In the genomic region with DNA sequence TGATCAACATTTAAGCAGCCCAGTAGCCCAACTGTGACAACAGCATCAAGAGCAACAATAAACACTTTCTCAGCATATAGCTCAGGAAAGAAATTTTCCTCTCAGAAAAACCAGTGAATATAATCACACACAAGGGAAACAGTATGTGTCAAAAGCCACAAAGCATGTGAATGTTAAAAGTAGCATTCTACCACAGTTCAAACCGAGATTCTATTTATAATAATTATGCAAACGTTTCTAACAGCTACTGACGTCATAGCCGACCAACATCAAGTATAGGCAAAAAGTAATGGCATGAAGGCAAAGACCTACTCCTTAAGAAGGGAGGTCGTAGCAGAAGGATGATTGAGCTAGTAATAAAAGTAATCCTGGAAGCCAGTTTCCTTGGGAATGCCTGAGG, we compare ENCODE assay signal across 23 mouse cellular contexts.
"Had no signal": no experiment of that assay in that cellular context is flagged by ENCODE, and none has a peak within 500 bp of the region (broad histone marks: within the 10 kb centered on the region; RNA-seq: fewer than 3 reads in every experiment).

No protein-coding gene starts in this region.

- DNase-seq: gastrocnemius, postnatal 14 days; gastrocnemius, postnatal 36 days; heart, adult 2 months; heart, postnatal 14 days; heart, postnatal 36 days; kidney, adult 11 months; kidney, adult 2 months; kidney, adult 9 months; kidney, postnatal 14 days; kidney, postnatal 36 days; layer of hippocampus, adult 9-11 months; layer of hippocampus, postnatal 36 days; liver had no signal

- H3K36me3 ChIP-seq: heart, embryonic 15.5 days; hindbrain, embryonic 15.5 days had no signal

- H3K9me3 ChIP-seq: heart, embryonic 13.5 days; heart, embryonic 15.5 days; hindbrain, embryonic 13.5 days; hindbrain, embryonic 15.5 days; kidney, embryonic 15.5 days; limb, embryonic 10.5 days; limb, embryonic 12.5 days had no signal

- H3K4me3 ChIP-seq: heart, adult 2 months; heart, embryonic 13.5 days; heart, embryonic 15.5 days; hindbrain, embryonic 13.5 days; hindbrain, embryonic 15.5 days; kidney, embryonic 15.5 days; limb, embryonic 10.5 days; limb, embryonic 12.5 days had no signal

- H3K27ac ChIP-seq: heart, adult 2 months; heart, embryonic 13.5 days; heart, embryonic 15.5 days; hindbrain, embryonic 13.5 days; hindbrain, embryonic 15.5 days; hindbrain, postnatal 0 days; kidney, embryonic 15.5 days; kidney, postnatal 0 days; limb, embryonic 10.5 days; limb, embryonic 12.5 days had no signal

- H3K4me1 ChIP-seq: heart, embryonic 15.5 days; hindbrain, embryonic 15.5 days; limb, embryonic 10.5 days; limb, embryonic 12.5 days had no signal

- H3K9ac ChIP-seq: heart, embryonic 13.5 days; heart, embryonic 15.5 days; hindbrain, embryonic 13.5 days; hindbrain, embryonic 15.5 days; kidney, embryonic 15.5 days; limb, embryonic 12.5 days had no signal

- H3K4me2 ChIP-seq: heart, embryonic 11.5 days; heart, embryonic 13.5 days; heart, embryonic 15.5 days; hindbrain, embryonic 13.5 days; hindbrain, embryonic 15.5 days; kidney, embryonic 15.5 days; limb, embryonic 12.5 days had no signal

- H3K27me3 ChIP-seq: heart, embryonic 13.5 days; heart, embryonic 15.5 days; hindbrain, embryonic 13.5 days; hindbrain, embryonic 15.5 days; kidney, embryonic 15.5 days; limb, embryonic 12.5 days had no signal
